Mouse (Mus musculus) embryonic fibroblast, embryonic 13.5 days (primary cell): ENCODE results near the gene Tmco1. TPM values are rescaled to one million over a fixed set of nuclear protein-coding genes. Genes with fewer than 3 reads are reported as not detected.

Experiments used
- H3K27ac ChIP-seq: 2 replicates; pipeline ENCODE4 v1.5.1; 2012; ENCODE audit warnings: low read length, control low read depth, inconsistent platforms; ENCODE audit not compliant: insufficient read depth
- H3K4me1 ChIP-seq: 2 replicates; pipeline ENCODE4 v1.6.1; 2011; ENCODE audit warnings: low read length; ENCODE audit not compliant: control insufficient read depth, insufficient read depth
- H3K4me3 ChIP-seq: 2 replicates; pipeline ENCODE4 v1.5.1; 2011; ENCODE audit warnings: mild to moderate bottlenecking, control low read depth, low read length; ENCODE audit not compliant: insufficient read depth
- CTCF ChIP-seq: IDR thresholded peaks from 2 replicates; pipeline ENCODE4 v1.5.1; 2011; ENCODE audit warnings: mild to moderate bottlenecking, control low read depth, low read length, moderate library complexity, borderline replicate concordance; ENCODE audit not compliant: insufficient read depth
- POLR2A ChIP-seq: IDR thresholded peaks from 2 replicates; pipeline ENCODE4 v1.6.1; 2011; ENCODE audit warnings: low read depth, mild to moderate bottlenecking, control low read depth, low read length, moderate library complexity
- polyA plus RNA-seq: library from polyadenylated mRNA; stranded (reverse); fragments of >200 nt; gene quantifications from 2 replicates; pipeline ENCODE4 v1.2.4, GENCODE M21; 2011; ENCODE audit warnings: low read depth; ENCODE audit not compliant: missing spikeins, insufficient read length

Tmco1 gene
- polyA plus RNA-seq, 1 experiment: 105 TPM

GRCm38 (mm10) chr1:167282768-167283167, 25.4 kb upstream of the Tmco1 start:
- TF ChIP-seq POLR2A (no peak), CTCF (no peak)
- Histone ChIP-seq H3K27ac (no peak overlapping the region; the same call in 1 of the 2 replicates), H3K4me1 (peaks cover 3% of the 10 kb centered on the region; the same call in 1 of the 2 replicates), H3K4me3 (peak overlapping the region; percentile 90)

GRCm38 (mm10) chr1:167283441-167284257, 24.5 kb upstream of the Tmco1 start:
- TF ChIP-seq POLR2A: peak; percentile 71
- no peak for TF ChIP-seq CTCF
- Histone ChIP-seq H3K27ac (peak overlapping the region; percentile 44), H3K4me3 (peak overlapping the region; percentile 90), H3K4me1 (peaks cover 3% of the 10 kb centered on the region; the same call in 1 of the 2 replicates)

- peak overlapping the region; percentile 90 for H3K4me3 ChIP-seq
- no peak for TF ChIP-seq POLR2A
- no peak for TF ChIP-seq CTCF
- H3K4me1 ChIP-seq: 0 out of 2 replicates have a peak, but pooled peaks cover 3% of the 10 kb centered on the region
- H3K27ac ChIP-seq: peak overlapping the region; percentile 44
Observed at GRCm38 (mm10) chr1:167284258-167284836, 23.8 kb upstream of the Tmco1 start.

GRCm38 (mm10) chr1:167284837-167285319, 23.3 kb upstream of the Tmco1 start:
- peak; percentile 88 for TF ChIP-seq POLR2A
- TF ChIP-seq CTCF: no peak
- 0 out of 2 replicates have a peak, but pooled peaks cover 3% of the 10 kb centered on the region for H3K4me1 ChIP-seq
- peak overlapping the region; percentile 44 for H3K27ac ChIP-seq
- peak overlapping the region; percentile 90 for H3K4me3 ChIP-seq

- peak within 1 kb of the TSS; percentile 44 for H3K27ac ChIP-seq
- H3K4me1 ChIP-seq: 0 out of 2 replicates have a peak, but pooled peaks cover 4% of the 10 kb centered on the region
- TF ChIP-seq CTCF (no peak), POLR2A (no peak)
- H3K4me3 ChIP-seq: peak within 1 kb of the TSS; percentile 90
Observed at GRCm38 (mm10) chr1:167285320-167285355, 23.0 kb upstream of the Tmco1 start, which contains the start of gene Uck2. TSS of gene Uck2 (minus strand) at chr1:167285320.

- TF ChIP-seq POLR2A (no peak), CTCF (no peak)
- 0 out of 2 replicates have a peak overlapping the region, but pooled peaks have one; percentile 8 for H3K27ac ChIP-seq
Observed at GRCm38 (mm10) chr1:167285356-167285755, 22.8 kb upstream of the Tmco1 start.

GRCm38 (mm10) chr1:167287156-167287555, 21.0 kb upstream of the Tmco1 start:
- TF ChIP-seq CTCF (no peak), POLR2A (no peak)
- Histone ChIP-seq H3K4me3 (no peak overlapping the region), H3K4me1 (0 out of 2 replicates have a peak, but pooled peaks cover 6% of the 10 kb centered on the region), H3K27ac (no peak overlapping the region)

More at GRCm38 (mm10) chr1:167285356-167285755, 22.8 kb upstream of the Tmco1 start:
- Histone ChIP-seq H3K4me3 (peak overlapping the region; percentile 90), H3K4me1 (0 out of 2 replicates have a peak, but pooled peaks cover 6% of the 10 kb centered on the region)

GRCm38 (mm10) chr1:167288665-167289538, 19.3 kb upstream of the Tmco1 start:
- H3K4me3 ChIP-seq: no peak overlapping the region
- 0 out of 2 replicates have a peak, but pooled peaks cover 6% of the 10 kb centered on the region for H3K4me1 ChIP-seq
- TF ChIP-seq CTCF (no peak), POLR2A (no peak)
- peak overlapping the region; percentile 16 for H3K27ac ChIP-seq

- 0 out of 2 replicates have a peak overlapping the region, but pooled peaks have one; percentile 12 for H3K27ac ChIP-seq
- 0 out of 2 replicates have a peak, but pooled peaks cover 6% of the 10 kb centered on the region for H3K4me1 ChIP-seq
- H3K4me3 ChIP-seq: no peak overlapping the region
- no peak for TF ChIP-seq POLR2A
- no peak for TF ChIP-seq CTCF
Observed at GRCm38 (mm10) chr1:167289567-167290262, 18.5 kb upstream of the Tmco1 start.
